Mouse (Mus musculus) kidney, embryonic 16.5 days (tissue): ENCODE data around the gene Caly. TPM values are rescaled to one million over a fixed set of nuclear protein-coding genes. Genes with fewer than 3 reads are reported as not detected.

Source experiments
- ATAC-seq: fragments of 200-750 bp; cut with Nextera tagmentation; 2 replicates; pipeline ENCODE4 v1.8.0; 2017; ENCODE audit warnings: moderate TSS enrichment; ENCODE audit not compliant: low FRiP score, low TSS enrichment
- H3K27ac ChIP-seq: fragments of 300-500 bp; sonication (generic); 2 replicates; pipeline ENCODE4 v1.5.1; 2014; ENCODE audit warnings: low read length
- H3K27me3 ChIP-seq: fragments of 300-500 bp; sonication (generic); 2 replicates; pipeline ENCODE4 v1.6.1; 2014; ENCODE audit warnings: low read length, control low read depth, mixed read lengths; ENCODE audit not compliant: insufficient read depth
- H3K36me3 ChIP-seq: fragments of 300-500 bp; sonication (generic); 2 replicates; pipeline ENCODE4 v1.6.1; 2014; ENCODE audit warnings: low read length, control low read depth, mixed read lengths; ENCODE audit not compliant: insufficient read depth
- H3K4me1 ChIP-seq: fragments of 300-500 bp; sonication (generic); 2 replicates; pipeline ENCODE4 v1.6.1; 2014; ENCODE audit warnings: low read length, control low read depth, mixed read lengths; ENCODE audit not compliant: insufficient read depth
- H3K4me2 ChIP-seq: fragments of 300-500 bp; sonication (generic); replicated peaks from 2 replicates; pipeline ENCODE4 v1.6.1; 2014; ENCODE audit warnings: low read depth, low read length
- H3K4me3 ChIP-seq: fragments of 300-500 bp; sonication (generic); 2 replicates; pipeline ENCODE4 v1.5.1; 2014; ENCODE audit warnings: mild to moderate bottlenecking, low read length
- H3K9ac ChIP-seq: fragments of 300-500 bp; sonication (generic); replicated peaks from 2 replicates; pipeline ENCODE4 v1.6.1; 2014; ENCODE audit warnings: low read length
- H3K9me3 ChIP-seq: fragments of 300-500 bp; sonication (generic); 2 replicates; pipeline ENCODE4 v1.6.1; 2016; ENCODE audit warnings: low read length, control low read depth
- WGBS: fragments of 180-500 bp; shearing (Covaris S2); extraction: QIAGEN DNeasy Blood & Tissue Kit; methylation state at CpG from one replicate; pipeline ENCODE4 v1.1.7; 2014; 5-methylcytosine and 5-hydroxymethylcytosine counted together
- polyA plus RNA-seq: library from polyadenylated mRNA; unstranded; fragments of >200 nt; fragmentation: Nextera tagmentation; extraction: Ambion mirVana; gene quantifications from 2 replicates; pipeline ENCODE4 v1.2.1, GENCODE M21; 2015

The Caly gene
- polyA plus RNA-seq, 1 experiment from 2014 or later = 0.99 TPM

- H3K9me3 ChIP-seq = no peaks in the 10 kb centered on the region
- H3K27me3 ChIP-seq = no peaks in the 10 kb centered on the region
- no peak overlapping the region for H3K9ac ChIP-seq
- H3K4me3 ChIP-seq = no peak overlapping the region
- WGBS = 43% methylated on average over 5 of the region's 5 CpGs
- no peaks in the 10 kb centered on the region; the same call in 1 of the 2 replicates for H3K4me1 ChIP-seq
- H3K36me3 ChIP-seq = 0 out of 2 replicates have a peak, but pooled peaks cover 2% of the 10 kb centered on the region
- peak; percentile 52; the same call in 1 of the 2 replicates for ATAC-seq
- H3K4me2 ChIP-seq = no peak overlapping the region
- H3K27ac ChIP-seq = no peak overlapping the region; the same call in 1 of the 2 replicates
These were observed 12.6 kb upstream of the Caly start for GRCm38 (mm10) chr7:140094954-140095353.

- Histone ChIP-seq H3K9ac (no peak within 1 kb of the TSS), H3K4me3 (no peak within 1 kb of the TSS), H3K27me3 (no peaks in the 10 kb centered on the region), H3K4me1 (no peaks in the 10 kb centered on the region; the same call in 1 of the 2 replicates), H3K9me3 (no peaks in the 10 kb centered on the region), H3K27ac (no peak within 1 kb of the TSS), H3K4me2 (no peak within 1 kb of the TSS), H3K36me3 (no peaks in the 10 kb centered on the region)
- 56% methylated on average over 5 of the region's 5 CpGs for WGBS
- ATAC-seq = no peak
These were observed 10.7 kb upstream of the Caly start, which contains the start of gene Prap1 for GRCm38 (mm10) chr7:140092924-140093528. Gene Prap1 (plus strand): TSS chr7:140093395.

- Histone ChIP-seq H3K4me1 (no peaks in the 10 kb centered on the region; the same call in 1 of the 2 replicates), H3K4me3 (no peak overlapping the region), H3K9me3 (no peaks in the 10 kb centered on the region), H3K9ac (no peak overlapping the region), H3K36me3 (no peaks in the 10 kb centered on the region), H3K27ac (no peak overlapping the region), H3K27me3 (no peaks in the 10 kb centered on the region), H3K4me2 (no peak overlapping the region)
- WGBS = 76% methylated on average over 10 of the region's 10 CpGs
- no peak for ATAC-seq
These were observed 8.3 kb upstream of the Caly start for GRCm38 (mm10) chr7:140090601-140091000.

GRCm38 (mm10) chr7:140081408-140082241 lies 723 bp downstream of the Caly start:
- Histone ChIP-seq H3K4me2 (peak overlapping the region; percentile 25; the same call in 1 of the 2 replicates), H3K27me3 (peaks cover 37% of the 10 kb centered on the region), H3K9ac (no peak overlapping the region), H3K27ac (no peak overlapping the region), H3K4me1 (peaks cover 4% of the 10 kb centered on the region; the same call in 1 of the 2 replicates), H3K9me3 (no peaks in the 10 kb centered on the region), H3K36me3 (no peaks in the 10 kb centered on the region), H3K4me3 (no peak overlapping the region)
- peak; percentile 43 for ATAC-seq
- 13% methylated on average over 20 of the region's 20 CpGs for WGBS

GRCm38 (mm10) chr7:140080503-140081156 lies 1.7 kb downstream of the Caly start:
- peaks cover 4% of the 10 kb centered on the region; the same call in 1 of the 2 replicates for H3K4me1 ChIP-seq
- H3K4me2 ChIP-seq = peak overlapping the region; percentile 40
- peak overlapping the region; percentile 27; the same call in 1 of the 2 replicates for H3K4me3 ChIP-seq
- H3K9me3 ChIP-seq = no peaks in the 10 kb centered on the region
- H3K36me3 ChIP-seq = no peaks in the 10 kb centered on the region
- H3K27me3 ChIP-seq = peaks cover 37% of the 10 kb centered on the region
- 4% methylated on average over 24 of the region's 24 CpGs for WGBS
- no peak overlapping the region for H3K9ac ChIP-seq
- H3K27ac ChIP-seq = no peak overlapping the region
- ATAC-seq = peak; percentile 46; the same call in 1 of the 2 replicates

- WGBS = 6% methylated on average over 5 of the region's 5 CpGs
- ATAC-seq = no peak
These were observed 3.6 kb downstream of the Caly start for GRCm38 (mm10) chr7:140078711-140079110.

GRCm38 (mm10) chr7:140077698-140078097 lies 4.7 kb downstream of the Caly start:
- no peak overlapping the region for H3K9ac ChIP-seq
- H3K9me3 ChIP-seq = no peaks in the 10 kb centered on the region
- H3K27me3 ChIP-seq = peaks cover 37% of the 10 kb centered on the region
- no peak overlapping the region for H3K4me3 ChIP-seq
- WGBS = 77% methylated on average over 6 of the region's 6 CpGs
- H3K27ac ChIP-seq = no peak overlapping the region
- H3K36me3 ChIP-seq = no peaks in the 10 kb centered on the region
- no peak overlapping the region for H3K4me2 ChIP-seq
- H3K4me1 ChIP-seq = peaks cover 4% of the 10 kb centered on the region; the same call in 1 of the 2 replicates
- ATAC-seq = no peak

More at GRCm38 (mm10) chr7:140078711-140079110, 3.6 kb downstream of the Caly start:
- Histone ChIP-seq H3K27ac (no peak overlapping the region), H3K36me3 (no peaks in the 10 kb centered on the region), H3K4me1 (peaks cover 4% of the 10 kb centered on the region; the same call in 1 of the 2 replicates), H3K4me3 (no peak overlapping the region), H3K27me3 (peaks cover 37% of the 10 kb centered on the region), H3K9me3 (no peaks in the 10 kb centered on the region), H3K4me2 (no peak overlapping the region), H3K9ac (no peak overlapping the region)

GRCm38 (mm10) chr7:140070042-140070711 lies 12.2 kb downstream of the Caly start:
- Histone ChIP-seq H3K27me3 (no peaks in the 10 kb centered on the region), H3K27ac (no peak overlapping the region), H3K9me3 (no peaks in the 10 kb centered on the region), H3K4me1 (0 out of 2 replicates have a peak, but pooled peaks cover 2% of the 10 kb centered on the region), H3K36me3 (no peaks in the 10 kb centered on the region), H3K4me2 (peak overlapping the region; percentile 56), H3K4me3 (peak overlapping the region; percentile 40), H3K9ac (peak overlapping the region; percentile 65)
- peak; percentile 61; the same call in 1 of the 2 replicates for ATAC-seq
- 34% methylated on average over 34 of the region's 39 CpGs for WGBS

- Histone ChIP-seq H3K4me2 (no peak overlapping the region), H3K27me3 (peaks cover 18% of the 10 kb centered on the region), H3K4me1 (0 out of 2 replicates have a peak, but pooled peaks cover 2% of the 10 kb centered on the region), H3K9ac (no peak overlapping the region), H3K9me3 (no peaks in the 10 kb centered on the region), H3K36me3 (no peaks in the 10 kb centered on the region), H3K4me3 (no peak overlapping the region), H3K27ac (no peak overlapping the region)
- 64% methylated on average over 6 of the region's 6 CpGs for WGBS
- no peak for ATAC-seq
These were observed 15.0 kb downstream of the Caly start for GRCm38 (mm10) chr7:140067397-140067796.
